Mouse (Mus musculus) MEL (cell line): Measurements from ENCODE around the gene Gm20388. TPM values are rescaled to one million over a fixed set of nuclear protein-coding genes. Genes with fewer than 3 reads are reported as not detected.

Experiments
- DNase-seq: peaks from one replicate; pipeline ENCODE4 v3.0.0; 2011; ENCODE audit warnings: low read depth, low spot score
- H3K27ac ChIP-seq: 2 replicates; pipeline ENCODE4 v1.5.1; 2012; ENCODE audit warnings: low read depth, mild to moderate bottlenecking, control low read depth, low read length, moderate library complexity; ENCODE audit not compliant: control insufficient read depth
- H3K27me3 ChIP-seq, 2 experiments: fragments of 150-350 bp in 1 of 2; sonication (generic) in 1 of 2; 2 replicates each; pipeline ENCODE4 v1.6.1; 2012; ENCODE audit warnings: low read length in 2 of 2, mild to moderate bottlenecking in 2 of 2, improper control_type of control experiment in 1 of 2, moderate library complexity in 1 of 2; ENCODE audit not compliant: insufficient read depth in 2 of 2, control insufficient read depth in 1 of 2
- H3K36me3 ChIP-seq, 2 experiments: 2 replicates each; pipeline ENCODE4 v1.6.1; 2012 to 2014; ENCODE audit warnings: low read length in 2 of 2, improper control_type of control experiment in 1 of 2, inconsistent platforms in 1 of 2, mild to moderate bottlenecking in 1 of 2; ENCODE audit not compliant: insufficient read depth in 2 of 2, control insufficient read depth in 1 of 2
- H3K4me1 ChIP-seq, 2 experiments: fragments of 150-350 bp in 1 of 2; sonication (generic) in 1 of 2; 2 replicates each; pipeline ENCODE4 v1.6.1; 2012; ENCODE audit warnings: low read length in 2 of 2, improper control_type of control experiment in 1 of 2, mild to moderate bottlenecking in 1 of 2; ENCODE audit not compliant: insufficient read depth in 2 of 2, control insufficient read depth in 1 of 2
- H3K4me3 ChIP-seq, 2 experiments: fragments of 150-350 bp in 1 of 2; sonication (generic) in 1 of 2; 2 replicates each; pipeline ENCODE4 v1.5.1; 2012; ENCODE audit warnings: low read depth in 2 of 2, low read length in 2 of 2, mild to moderate bottlenecking in 2 of 2, moderate library complexity in 2 of 2, control low read depth in 1 of 2, improper control_type of control experiment in 1 of 2; ENCODE audit not compliant: control insufficient read depth in 1 of 2, insufficient read depth in 1 of 2
- H3K79me2 ChIP-seq: 2 replicates; pipeline ENCODE4 v1.6.1; 2012; ENCODE audit warnings: mild to moderate bottlenecking, low read length, moderate library complexity; ENCODE audit not compliant: control insufficient read depth, poor library complexity, insufficient read depth
- H3K9ac ChIP-seq: 2 replicates; pipeline ENCODE4 v1.6.1; 2012; ENCODE audit warnings: low read depth, mild to moderate bottlenecking, control low read depth, low read length, moderate library complexity; ENCODE audit not compliant: control insufficient read depth, poor library complexity, severe bottlenecking
- H3K9me3 ChIP-seq: fragments of 150-350 bp; sonication (generic); replicated peaks from 2 replicates; pipeline ENCODE4 v1.6.1; 2012; ENCODE audit warnings: mild to moderate bottlenecking, low read length, improper control_type of control experiment, moderate library complexity; ENCODE audit not compliant: insufficient read depth
- CHD1 ChIP-seq: IDR thresholded peaks from 2 replicates; pipeline ENCODE4 v1.6.1; 2012; ENCODE audit warnings: low read depth, mild to moderate bottlenecking, inconsistent platforms, low read length, improper control_type of control experiment
- CHD2 ChIP-seq: IDR thresholded peaks from 2 replicates; pipeline ENCODE4 v1.6.1; 2011; ENCODE audit warnings: low read length, improper control_type of control experiment
- EP300 ChIP-seq, 2 experiments: IDR thresholded peaks; 2 replicates each; pipeline ENCODE4 v1.6.1; 2011; ENCODE audit warnings: improper control_type of control experiment in 2 of 2, low read length in 2 of 2, low read depth in 1 of 2, mild to moderate bottlenecking in 1 of 2
- ETS1 ChIP-seq: IDR thresholded peaks from 2 replicates; pipeline ENCODE4 v1.6.1; 2012; ENCODE audit warnings: low read depth, mild to moderate bottlenecking, inconsistent platforms, low read length, improper control_type of control experiment, moderate library complexity
- GABPA ChIP-seq: IDR thresholded peaks from 2 replicates; pipeline ENCODE4 v1.6.1; 2012; ENCODE audit warnings: low read depth, mild to moderate bottlenecking, inconsistent platforms, low read length, improper control_type of control experiment, moderate library complexity
- HCFC1 ChIP-seq: IDR thresholded peaks from 2 replicates; pipeline ENCODE4 v1.6.1; 2012; ENCODE audit warnings: low read depth, mild to moderate bottlenecking, inconsistent platforms, low read length, improper control_type of control experiment, moderate library complexity
- JUND ChIP-seq: IDR thresholded peaks from 2 replicates; pipeline ENCODE4 v1.6.1; 2011; ENCODE audit warnings: low read depth, mild to moderate bottlenecking, improper control_type of control experiment, low read length
- MAX ChIP-seq: IDR thresholded peaks from 2 replicates; pipeline ENCODE4 v1.6.1; 2011; ENCODE audit warnings: low read length, improper control_type of control experiment
- MXI1 ChIP-seq: IDR thresholded peaks from 2 replicates; pipeline ENCODE4 v1.6.1; 2011; ENCODE audit warnings: mild to moderate bottlenecking, low read depth, low read length, improper control_type of control experiment
- POLR2AphosphoS2 ChIP-seq: IDR thresholded peaks from 2 replicates; pipeline ENCODE4 v1.6.1; 2011; ENCODE audit warnings: low read length, improper control_type of control experiment
- POLR2AphosphoS5 ChIP-seq: IDR thresholded peaks from 2 replicates; pipeline ENCODE4 v1.6.1; 2012; ENCODE audit warnings: low read depth, borderline replicate concordance, mild to moderate bottlenecking, inconsistent platforms, low read length, moderate library complexity, mixed read lengths
- SIN3A ChIP-seq: IDR thresholded peaks from 2 replicates; pipeline ENCODE4 v1.6.1; 2012; ENCODE audit warnings: low read length, improper control_type of control experiment, inconsistent platforms
- SMC3 ChIP-seq: IDR thresholded peaks from 2 replicates; pipeline ENCODE4 v1.6.1; 2011; ENCODE audit warnings: low read depth, low read length, improper control_type of control experiment
- UBTF ChIP-seq: IDR thresholded peaks from 2 replicates; pipeline ENCODE4 v1.6.1; 2012; ENCODE audit warnings: low read depth, mild to moderate bottlenecking, inconsistent platforms, low read length, improper control_type of control experiment, moderate library complexity, borderline replicate concordance; ENCODE audit not compliant: insufficient read depth
- ZKSCAN1 ChIP-seq: IDR thresholded peaks from 2 replicates; pipeline ENCODE4 v1.6.1; 2012; ENCODE audit warnings: low read depth, mild to moderate bottlenecking, inconsistent platforms, low read length, improper control_type of control experiment, moderate library complexity
- polyA plus RNA-seq, 2 experiments: library from polyadenylated mRNA; stranded (reverse) in 1 of 2; unstranded in 1 of 2; fragments of >175 nt in 1 of 2; fragments of >200 nt in 1 of 2; gene quantifications; 2 replicates each; pipeline versions ENCODE4 v1.2.1 to v1.2.4; 2012; ENCODE audit warnings: low replicate concordance in 2 of 2, low read depth in 1 of 2; ENCODE audit not compliant: insufficient read length in 2 of 2, insufficient read depth in 1 of 2, missing spikeins in 1 of 2
- total RNA-seq: library from RNA; depleted of rRNA; stranded (reverse); fragments of 300-350 nt; gene quantifications from 2 replicates; pipeline ENCODE4 v1.2.3, GENCODE M21; 2012

Gm20388 gene
- total and polyA plus RNA-seq, 3 experiments, result 11.1 to 17.8 TPM; not detected in 1

- H3K9me3 ChIP-seq, result no peaks in the 10 kb centered on the region
- H3K36me3 ChIP-seq, result peaks cover 0 to 52% of the 10 kb centered on the region in 2 experiments; a peak in 3 of 4 replicates
- DNase-seq, result peak; percentile 48
- H3K27ac ChIP-seq, result peak overlapping the region; percentile 51
- H3K9ac ChIP-seq, result peak overlapping the region; percentile 89
- H3K27me3 ChIP-seq, result no peaks in the 10 kb centered on the region
- TF ChIP-seq MXI1, result no peak
- TF ChIP-seq EP300 (IDR thresholded peaks at IDR 0.05; ENCODE audit: low read depth in 1 of 2, low read length in 2 of 2), result 0 out of 4 replicates have a peak, but pooled peaks have one; percentile 6 to 30
- peaks cover 15 to 61% of the 10 kb centered on the region in 2 experiments; a peak in 3 of 4 replicates for H3K4me1 ChIP-seq
- H3K4me3 ChIP-seq, result peak overlapping the region; percentile 85 to 93
- H3K79me2 ChIP-seq, result peaks cover 100% of the 10 kb centered on the region
Observed at GRCm38 (mm10) chr8:120494903-120495302, 584.3 kb downstream of the Gm20388 start.

- Histone ChIP-seq H3K27ac (peak overlapping the region; percentile 51), H3K4me1 (peaks cover 16 to 64% of the 10 kb centered on the region in 2 experiments), H3K27me3 (no peaks in the 10 kb centered on the region), H3K4me3 (peak overlapping the region; percentile 85 to 93; a peak in 2 of 4 replicates), H3K9me3 (no peaks in the 10 kb centered on the region), H3K9ac (peak overlapping the region; percentile 89), H3K36me3 (peaks cover 0 to 58% of the 10 kb centered on the region in 2 experiments; a peak in 3 of 4 replicates), H3K79me2 (peaks cover 100% of the 10 kb centered on the region)
- TF ChIP-seq HCFC1 (no peak), JUND (no peak), SMC3 (no peak), CHD2 (no peak), ZKSCAN1 (no peak), POLR2AphosphoS5 (no peak)
- DNase-seq, result no peak
Observed at GRCm38 (mm10) chr8:120495461-120495860, 584.8 kb downstream of the Gm20388 start.

- peak overlapping the region; percentile 60 for H3K27ac ChIP-seq
- peaks cover 16 to 70% of the 10 kb centered on the region in 2 experiments for H3K4me1 ChIP-seq
- peaks cover 100% of the 10 kb centered on the region for H3K79me2 ChIP-seq
- peak overlapping the region in 1 of 2 experiments; percentile 3; a peak in 2 of 4 replicates for H3K4me3 ChIP-seq
- peak overlapping the region; percentile 50 for H3K9ac ChIP-seq
- H3K27me3 ChIP-seq, result no peaks in the 10 kb centered on the region
- peaks cover 0 to 58% of the 10 kb centered on the region in 2 experiments; a peak in 3 of 4 replicates for H3K36me3 ChIP-seq
- H3K9me3 ChIP-seq, result no peaks in the 10 kb centered on the region
- no peak for DNase-seq
- TF ChIP-seq POLR2AphosphoS2 (no peak), ETS1 (no peak), GABPA (no peak), UBTF (no peak), SMC3 (no peak), SIN3A (no peak), CHD2 (no peak), EP300 (IDR thresholded peaks at IDR 0.05; ENCODE audit: low read depth in 1 of 2, low read length in 2 of 2) (no peak), CHD1 (no peak), MAX (no peak), MXI1 (no peak)
Observed at GRCm38 (mm10) chr8:120496478-120496877, 585.8 kb downstream of the Gm20388 start.
